Mouse (Mus musculus) layer of hippocampus, postnatal 10 days (tissue): Measurements from ENCODE around the gene D130043K22Rik. TPM values are rescaled to one million over a fixed set of nuclear protein-coding genes. Genes with fewer than 3 reads are reported as not detected.

ENCODE experiments used
- DNase-seq, 2 experiments: peaks; one replicate each; pipeline ENCODE4 v3.0.0; 2021; ENCODE audit warnings: low spot score in 2 of 2
- total RNA-seq, 2 experiments: library from RNA; stranded (reverse); gene quantifications; 2 replicates each; pipeline ENCODE4 v1.2.3; 2021

Gene D130043K22Rik
- total RNA-seq, 2 experiments from 2014 or later, result 28.2 to 31.4 TPM

DNA sequence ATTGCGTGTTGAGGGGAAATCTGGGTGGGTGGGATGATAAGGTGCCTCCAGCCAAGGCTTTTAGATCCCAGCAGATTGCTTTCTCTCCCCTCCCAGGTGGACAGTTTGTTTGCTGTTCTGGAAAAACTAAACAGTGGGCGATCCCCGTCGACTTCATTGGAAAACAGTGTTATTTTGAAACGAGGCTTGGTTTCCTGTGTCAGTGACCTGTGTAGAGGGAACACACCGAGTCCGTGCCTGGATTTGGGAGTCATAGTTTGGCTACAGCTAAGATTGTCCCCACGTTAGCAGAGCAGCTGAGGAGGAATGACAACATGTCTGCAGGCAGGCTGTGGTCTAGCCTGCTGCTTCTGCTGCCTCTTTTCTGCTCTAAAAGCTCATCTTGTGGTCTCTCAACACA lies 98.4 kb downstream of the D130043K22Rik start:
- DNase-seq, result no peak

DNA sequence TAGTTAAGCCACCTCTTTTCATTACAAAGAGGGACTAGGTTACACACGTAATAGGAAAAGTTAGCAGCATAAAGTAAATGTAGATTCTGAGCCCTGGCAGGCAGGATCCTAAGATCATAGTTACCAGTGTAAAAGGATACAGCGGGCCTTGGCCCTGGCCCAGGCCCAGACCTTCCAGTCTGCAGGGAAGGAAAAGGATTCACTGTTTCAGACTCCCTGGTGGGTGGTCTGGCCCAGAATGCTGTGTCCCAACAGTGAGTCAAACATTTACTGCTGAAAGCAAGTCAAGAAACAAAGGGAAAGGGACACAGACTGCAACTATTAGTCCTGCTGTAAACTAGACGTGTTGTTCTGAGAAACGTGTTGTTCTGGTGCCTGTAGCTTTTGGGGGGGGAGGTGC lies 100.6 kb downstream of the D130043K22Rik start:
- peak in 1 of 2 experiments; percentile 36 for DNase-seq

DNA sequence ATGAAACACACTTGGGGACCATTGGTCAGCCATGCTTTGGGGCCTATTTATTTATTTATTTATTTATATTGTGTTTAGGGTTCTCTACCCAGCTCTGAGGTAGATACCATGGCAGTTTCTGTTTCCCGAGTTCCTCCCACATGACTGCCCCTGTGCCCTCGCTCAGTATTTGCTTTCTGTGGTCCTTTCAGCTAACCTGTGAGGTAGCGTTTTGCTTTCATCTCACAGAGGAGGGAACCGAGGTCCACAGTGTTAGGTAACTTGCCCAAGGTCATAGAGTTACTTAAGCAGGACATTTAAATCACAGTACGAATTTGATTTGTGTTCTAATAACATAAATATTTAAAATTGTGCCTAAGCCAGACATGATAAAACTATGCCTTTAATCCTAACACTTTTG lies 102.2 kb downstream of the D130043K22Rik start:
- DNase-seq, result no peak

DNA sequence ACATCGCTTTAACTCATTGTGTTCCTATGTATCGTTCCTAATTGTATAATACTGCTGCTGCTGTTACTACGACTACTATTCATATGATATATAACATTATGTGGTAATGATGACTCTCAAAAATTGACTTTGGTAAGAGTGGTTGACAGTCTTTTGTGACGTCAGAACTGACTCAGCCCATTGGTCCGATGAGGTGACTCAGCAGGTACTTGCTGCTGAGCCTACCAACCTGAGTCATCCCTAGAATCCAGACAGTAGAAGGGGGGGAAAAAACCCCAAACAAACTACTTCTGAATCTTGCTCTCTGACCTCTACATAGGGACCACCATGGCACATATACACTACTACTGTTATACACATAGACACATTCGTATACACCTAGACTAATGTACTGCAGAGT lies 103.9 kb downstream of the D130043K22Rik start:
- DNase-seq, result no peak

Other genes starting within 250 kb of the D130043K22Rik start
- gene Armh2, start 103.9 kb upstream of the D130043K22Rik start, total RNA-seq, result not detected
- gene Gmnn, start 83.2 kb upstream of the D130043K22Rik start, total RNA-seq, result 1 to 10 TPM; 2.4 to 2.5 TPM
- 100 to 1,000 TPM; 212 to 224 TPM for gene BC005537, start 43.5 kb upstream of the D130043K22Rik start, total RNA-seq
- 10 to 100 TPM; 58.7 to 66.6 TPM for gene Acot13, start 13.6 kb upstream of the D130043K22Rik start, total RNA-seq
- gene Tdp2, start 13.5 kb upstream of the D130043K22Rik start, total RNA-seq, result 10 to 100 TPM; 25.1 to 26.2 TPM
- gene Aldh5a1, start 92.5 kb downstream of the D130043K22Rik start, total RNA-seq, result 10 to 100 TPM; 66.6 to 68.9 TPM
- 1 to 10 TPM; 7.1 to 8.9 TPM for gene Gpld1, start 98.0 kb downstream of the D130043K22Rik start, total RNA-seq
- gene Mrs2, start 175.2 kb downstream of the D130043K22Rik start, total RNA-seq, result 10 to 100 TPM; 50.1 to 64.5 TPM
- 10 to 100 TPM in 1 of 2 experiments, 1 to 10 TPM in 1; 9.1 to 11.8 TPM for gene Dcdc2a, start 210.9 kb downstream of the D130043K22Rik start, total RNA-seq